Mouse (Mus musculus): ENCODE data around the gene Acsbg1. TPM values are rescaled to one million over a fixed set of nuclear protein-coding genes. Genes with fewer than 3 reads are reported as not detected.
A peak's percentile ranks its signal among the peaks of the same experiment; 100 is the strongest.

Acsbg1 gene
- polyA plus RNA-seq, 1 experiment from 2014 or later = 0.36 TPM

DNA sequence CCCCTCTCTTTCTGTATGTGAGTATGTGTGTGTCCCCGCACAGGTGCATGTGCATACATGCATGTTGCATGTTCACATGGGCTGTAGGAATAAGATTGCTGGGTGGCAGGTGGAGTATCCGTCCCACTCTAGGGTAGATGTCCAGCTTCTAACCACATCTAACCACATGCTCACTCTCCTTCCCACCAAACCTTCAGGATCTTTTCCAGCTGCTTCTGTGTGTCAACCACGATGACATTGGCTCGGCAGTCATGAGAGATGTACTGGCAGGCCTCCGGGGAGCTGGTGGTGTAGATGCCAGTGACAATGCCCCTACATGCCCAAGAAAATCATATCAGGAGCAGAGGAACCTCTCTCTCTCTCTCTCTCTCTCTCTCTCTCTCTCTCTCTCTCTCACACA is 34.4 kb downstream of the Acsbg1 start:
- Histone ChIP-seq H3K4me3 (ENCODE audit: low read depth, low read length) (no peak overlapping the region), H3K36me3 (ENCODE audit: control insufficient read depth, insufficient read depth, low read length) (no peaks in the 10 kb centered on the region), H3K27me3 (ENCODE audit: control insufficient read depth, insufficient read depth, low read length) (no peaks in the 10 kb centered on the region), H3K4me2 (no peak overlapping the region), H3K27ac (ENCODE audit: low read depth, low read length) (no peak overlapping the region), H3K9me3 (replicated peaks; ENCODE audit: control insufficient read depth, low read length) (no peaks in the 10 kb centered on the region), H3K4me1 (ENCODE audit: control insufficient read depth, insufficient read depth, low read length) (no peaks in the 10 kb centered on the region), H3K9ac (ENCODE audit: low read depth, low read length) (no peak overlapping the region)
- no peak for ATAC-seq (replicated peaks; ENCODE audit: insufficient number of reproducible peaks, low FRiP score, low TSS enrichment)
- 90% methylated on average over 5 of the region's 5 CpGs for WGBS (ENCODE audit: insufficient replicate concordance)

DNA sequence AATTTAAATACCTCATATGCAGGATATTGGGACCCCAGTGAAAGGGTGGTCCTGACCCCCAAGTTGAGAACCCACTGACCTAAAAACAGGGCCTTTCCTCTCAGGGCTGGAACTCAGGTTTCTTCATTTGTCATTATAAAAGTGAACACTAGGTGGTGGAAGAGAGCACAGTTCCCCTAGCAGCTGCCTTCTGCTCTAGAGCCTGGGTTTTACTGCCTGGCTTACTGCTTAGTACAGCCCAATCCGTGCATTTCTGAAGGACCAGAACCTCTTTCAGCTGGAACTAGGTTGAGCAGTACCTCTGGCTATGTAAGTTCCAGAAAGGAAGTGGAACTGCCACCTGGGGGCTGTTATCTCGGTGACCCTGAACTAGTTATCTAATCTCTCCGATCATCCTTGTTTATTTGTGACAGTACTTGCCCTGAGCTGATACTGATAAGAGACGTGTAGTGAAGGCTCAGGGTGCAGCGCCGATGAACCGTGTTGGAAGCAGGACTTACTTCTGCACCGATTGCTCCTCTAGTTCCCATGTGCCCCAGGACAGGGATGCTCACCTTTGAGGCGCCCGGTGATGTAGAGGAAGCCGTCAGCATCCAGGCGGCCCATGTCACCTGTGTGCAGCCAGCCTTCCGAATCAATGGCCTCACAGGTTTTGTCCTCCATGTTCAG is 47.4 kb downstream of the Acsbg1 start:
- H3K9ac ChIP-seq (ENCODE audit: low read depth, low read length) = no peak overlapping the region
- H3K27ac ChIP-seq (ENCODE audit: low read depth, low read length) = no peak overlapping the region
- no peak overlapping the region for H3K4me3 ChIP-seq (ENCODE audit: low read depth, low read length)
- no peaks in the 10 kb centered on the region for H3K36me3 ChIP-seq (ENCODE audit: control insufficient read depth, insufficient read depth, low read length)
- H3K4me1 ChIP-seq (ENCODE audit: control insufficient read depth, insufficient read depth, low read length) = no peaks in the 10 kb centered on the region
- H3K27me3 ChIP-seq (ENCODE audit: control insufficient read depth, insufficient read depth, low read length) = no peaks in the 10 kb centered on the region
- H3K4me2 ChIP-seq = no peak overlapping the region
- 44% methylated on average over 13 of the region's 13 CpGs for WGBS (ENCODE audit: insufficient replicate concordance)
- H3K9me3 ChIP-seq (replicated peaks; ENCODE audit: control insufficient read depth, low read length) = no peaks in the 10 kb centered on the region
- ATAC-seq (replicated peaks; ENCODE audit: insufficient number of reproducible peaks, low FRiP score, low TSS enrichment) = no peak

DNA sequence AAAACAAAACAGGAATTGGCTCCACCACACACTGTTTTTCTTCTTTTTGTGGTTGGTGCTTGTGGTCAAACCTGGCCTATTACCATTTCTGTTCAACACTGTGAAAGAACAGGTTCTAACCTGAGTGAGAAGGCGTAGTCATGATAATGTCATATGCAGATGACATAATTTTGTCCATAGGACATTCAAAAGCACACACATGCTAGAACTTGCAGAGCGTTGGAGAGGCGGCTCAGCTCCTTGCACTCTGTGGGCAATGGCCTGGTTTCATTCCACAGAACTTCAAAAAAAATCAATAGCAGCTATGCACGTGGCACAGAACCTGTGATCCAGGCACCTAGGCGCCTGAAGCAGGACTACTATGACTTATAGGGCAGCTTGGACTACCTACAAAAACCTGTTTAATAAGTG is 48.9 kb downstream of the Acsbg1 start:
- 79% methylated on average over 5 of the region's 5 CpGs for WGBS (ENCODE audit: insufficient replicate concordance)
- Histone ChIP-seq H3K9me3 (replicated peaks; ENCODE audit: control insufficient read depth, low read length) (no peaks in the 10 kb centered on the region), H3K4me1 (ENCODE audit: control insufficient read depth, insufficient read depth, low read length) (no peaks in the 10 kb centered on the region), H3K27me3 (ENCODE audit: control insufficient read depth, insufficient read depth, low read length) (no peaks in the 10 kb centered on the region), H3K4me2 (no peak overlapping the region), H3K9ac (ENCODE audit: low read depth, low read length) (no peak overlapping the region), H3K27ac (ENCODE audit: low read depth, low read length) (no peak overlapping the region), H3K36me3 (ENCODE audit: control insufficient read depth, insufficient read depth, low read length) (no peaks in the 10 kb centered on the region), H3K4me3 (ENCODE audit: low read depth, low read length) (no peak overlapping the region)
- no peak for ATAC-seq (replicated peaks; ENCODE audit: insufficient number of reproducible peaks, low FRiP score, low TSS enrichment)

DNA sequence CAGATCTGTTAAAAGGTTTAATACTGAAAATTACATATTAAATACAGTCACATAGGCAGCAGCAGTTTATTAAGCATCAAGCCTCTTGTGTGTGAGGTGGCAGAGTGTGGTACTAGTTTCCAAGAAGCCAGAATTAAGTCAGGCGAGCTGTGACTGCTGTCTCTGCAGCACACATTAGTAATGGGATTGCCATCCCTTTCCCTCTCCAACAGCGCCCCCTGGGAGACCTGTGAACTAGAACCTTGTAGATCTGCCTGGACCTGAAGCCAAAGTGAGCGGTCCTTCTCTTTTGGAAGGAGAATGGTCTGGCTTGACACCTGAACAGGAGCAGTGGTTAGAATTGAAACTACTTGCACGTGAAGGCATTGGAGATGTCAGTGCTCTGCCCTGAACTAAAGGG is 56.8 kb downstream of the Acsbg1 start:
- Histone ChIP-seq H3K4me3 (ENCODE audit: low read depth, low read length) (no peak overlapping the region), H3K9ac (ENCODE audit: low read depth, low read length) (no peak overlapping the region), H3K36me3 (ENCODE audit: control insufficient read depth, insufficient read depth, low read length) (peaks cover 15% of the 10 kb centered on the region), H3K4me1 (ENCODE audit: control insufficient read depth, insufficient read depth, low read length) (no peaks in the 10 kb centered on the region), H3K27ac (ENCODE audit: low read depth, low read length) (no peak overlapping the region), H3K4me2 (no peak overlapping the region), H3K9me3 (replicated peaks; ENCODE audit: control insufficient read depth, low read length) (no peaks in the 10 kb centered on the region), H3K27me3 (ENCODE audit: control insufficient read depth, insufficient read depth, low read length) (no peaks in the 10 kb centered on the region)
- 51% methylated on average over 4 of the region's 4 CpGs for WGBS (ENCODE audit: insufficient replicate concordance)
- no peak for ATAC-seq (replicated peaks; ENCODE audit: insufficient number of reproducible peaks, low FRiP score, low TSS enrichment)

DNA sequence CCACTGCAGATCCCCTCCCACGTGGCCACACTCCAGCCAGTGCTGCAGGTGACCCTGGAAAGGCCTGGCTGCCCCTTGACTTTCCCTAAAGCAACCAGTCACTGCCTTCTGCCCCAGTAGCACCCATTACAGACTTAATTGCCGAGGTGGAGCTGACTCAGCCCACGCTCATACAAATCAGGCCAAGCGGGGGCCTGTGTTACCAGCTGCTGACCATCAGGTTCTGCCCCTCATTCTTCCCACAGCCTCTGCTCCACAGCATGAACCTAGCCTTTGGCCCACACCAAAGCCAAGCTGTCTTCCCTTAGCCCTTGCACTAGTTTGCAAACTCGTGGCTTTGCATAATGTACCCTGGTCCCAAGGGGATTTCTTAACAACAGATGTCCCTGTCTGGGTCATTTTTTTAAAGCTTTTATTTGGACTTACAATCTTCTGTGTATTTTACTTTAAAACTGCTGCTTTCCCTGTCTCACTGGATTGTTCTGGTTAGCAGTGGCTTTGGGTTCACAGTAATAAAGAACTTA is 57.5 kb downstream of the Acsbg1 start:
- H3K36me3 ChIP-seq (ENCODE audit: control insufficient read depth, insufficient read depth, low read length) = peaks cover 19% of the 10 kb centered on the region
- no peaks in the 10 kb centered on the region for H3K9me3 ChIP-seq (replicated peaks; ENCODE audit: control insufficient read depth, low read length)
- no peak overlapping the region for H3K4me3 ChIP-seq (ENCODE audit: low read depth, low read length)
- no peak overlapping the region for H3K4me2 ChIP-seq
- H3K27me3 ChIP-seq (ENCODE audit: control insufficient read depth, insufficient read depth, low read length) = no peaks in the 10 kb centered on the region
- no peak overlapping the region for H3K27ac ChIP-seq (ENCODE audit: low read depth, low read length)
- ATAC-seq (replicated peaks; ENCODE audit: insufficient number of reproducible peaks, low FRiP score, low TSS enrichment) = no peak
- H3K9ac ChIP-seq (ENCODE audit: low read depth, low read length) = no peak overlapping the region
- no peaks in the 10 kb centered on the region for H3K4me1 ChIP-seq (ENCODE audit: control insufficient read depth, insufficient read depth, low read length)
- WGBS (ENCODE audit: insufficient replicate concordance) = 74% methylated on average over 5 of the region's 5 CpGs

DNA sequence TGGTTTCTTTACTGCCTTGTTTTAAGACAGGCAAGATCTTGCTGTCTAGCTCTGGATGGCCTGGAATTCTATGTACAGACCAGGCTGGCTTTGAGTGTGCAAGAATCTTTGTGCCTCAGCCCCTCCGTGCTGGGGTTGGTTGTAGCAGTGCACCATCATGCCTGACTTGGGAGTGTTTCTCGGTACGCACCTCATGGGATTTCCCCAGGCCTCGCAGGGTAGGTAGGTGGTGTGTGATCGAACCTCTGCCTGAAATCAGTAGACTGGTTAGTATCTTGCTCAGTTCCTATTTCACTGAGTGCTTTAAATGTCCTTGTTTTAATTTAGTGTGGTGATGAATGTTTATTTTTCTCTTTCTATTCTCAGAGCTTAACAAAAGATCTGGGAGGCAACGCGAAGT is 58.8 kb downstream of the Acsbg1 start:
- 81% methylated on average over 7 of the region's 7 CpGs for WGBS (ENCODE audit: insufficient replicate concordance)
- Histone ChIP-seq H3K27me3 (ENCODE audit: control insufficient read depth, insufficient read depth, low read length) (no peaks in the 10 kb centered on the region), H3K36me3 (ENCODE audit: control insufficient read depth, insufficient read depth, low read length) (peaks cover 30% of the 10 kb centered on the region), H3K27ac (ENCODE audit: low read depth, low read length) (no peak overlapping the region), H3K9me3 (replicated peaks; ENCODE audit: control insufficient read depth, low read length) (no peaks in the 10 kb centered on the region), H3K4me2 (no peak overlapping the region), H3K9ac (ENCODE audit: low read depth, low read length) (no peak overlapping the region), H3K4me1 (ENCODE audit: control insufficient read depth, insufficient read depth, low read length) (no peaks in the 10 kb centered on the region), H3K4me3 (ENCODE audit: low read depth, low read length) (no peak overlapping the region)
- no peak for ATAC-seq (replicated peaks; ENCODE audit: insufficient number of reproducible peaks, low FRiP score, low TSS enrichment)

DNA sequence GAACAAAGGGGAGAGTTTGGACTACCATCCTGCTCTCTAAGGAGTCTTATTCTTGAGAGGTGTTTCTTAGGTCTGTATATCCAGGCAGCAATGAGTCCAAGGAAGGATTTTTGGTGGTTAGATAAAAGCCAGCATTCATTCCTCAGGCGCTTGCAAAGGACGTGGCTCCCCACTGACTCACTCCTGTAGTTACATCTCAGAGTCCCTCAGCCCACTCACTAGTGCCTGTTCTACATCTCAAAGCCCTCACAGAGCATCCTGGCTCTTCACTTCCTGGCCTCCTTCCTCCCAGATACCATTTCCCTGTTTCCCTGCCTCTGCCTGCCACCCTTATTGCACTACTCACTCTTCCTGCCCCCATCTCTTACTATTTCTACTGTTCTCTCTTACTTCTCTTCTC is 59.3 kb downstream of the Acsbg1 start:
- H3K9ac ChIP-seq (ENCODE audit: low read depth, low read length) = no peak overlapping the region
- H3K9me3 ChIP-seq (replicated peaks; ENCODE audit: control insufficient read depth, low read length) = no peaks in the 10 kb centered on the region
- ATAC-seq (replicated peaks; ENCODE audit: insufficient number of reproducible peaks, low FRiP score, low TSS enrichment) = no peak
- H3K4me1 ChIP-seq (ENCODE audit: control insufficient read depth, insufficient read depth, low read length) = no peaks in the 10 kb centered on the region
- H3K4me3 ChIP-seq (ENCODE audit: low read depth, low read length) = no peak overlapping the region
- 71% methylated on average over 2 of the region's 2 CpGs for WGBS (ENCODE audit: insufficient replicate concordance)
- peaks cover 30% of the 10 kb centered on the region for H3K36me3 ChIP-seq (ENCODE audit: control insufficient read depth, insufficient read depth, low read length)
- no peaks in the 10 kb centered on the region for H3K27me3 ChIP-seq (ENCODE audit: control insufficient read depth, insufficient read depth, low read length)
- H3K4me2 ChIP-seq = no peak overlapping the region
- H3K27ac ChIP-seq (ENCODE audit: low read depth, low read length) = no peak overlapping the region

DNA sequence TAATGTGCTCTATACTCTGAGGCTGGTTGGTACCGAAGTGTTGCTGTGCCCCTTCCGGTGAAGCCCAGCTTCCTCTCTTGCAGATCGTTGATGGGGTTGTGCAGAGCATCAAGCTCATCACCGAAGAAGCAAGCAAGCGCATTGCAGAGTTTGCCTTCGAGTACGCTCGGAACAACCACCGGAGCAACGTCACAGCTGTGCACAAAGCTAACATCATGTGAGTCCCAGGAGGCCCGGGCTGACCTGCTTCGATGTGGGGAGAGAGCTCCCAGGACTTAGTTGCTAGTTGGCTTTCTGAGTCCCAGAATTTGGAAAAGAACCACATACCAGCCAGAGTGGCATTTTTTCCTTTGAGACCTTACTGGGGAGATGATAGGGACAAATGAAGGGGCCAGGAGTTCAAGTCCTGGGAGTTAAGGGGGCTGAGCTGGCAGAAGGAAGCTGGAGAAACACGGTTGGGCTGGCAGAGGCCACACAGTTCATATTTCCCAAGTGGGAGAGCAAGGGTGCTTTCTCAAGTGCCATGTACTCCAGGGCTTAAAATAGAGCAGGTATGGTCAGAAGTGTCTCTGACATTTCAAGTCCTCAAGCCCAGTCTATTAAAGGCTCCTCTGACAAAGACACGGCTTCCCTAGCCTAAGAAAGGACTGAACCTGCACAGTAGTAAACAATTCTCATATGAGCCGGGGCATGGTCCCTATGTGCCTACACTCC is 64.8 kb downstream of the Acsbg1 start:
- H3K27ac ChIP-seq (ENCODE audit: low read depth, low read length) = peak overlapping the region; percentile 84
- peaks cover 15% of the 10 kb centered on the region; the same call in 1 of the 2 replicates for H3K4me1 ChIP-seq (ENCODE audit: control insufficient read depth, insufficient read depth, low read length)
- no peak overlapping the region for H3K4me3 ChIP-seq (ENCODE audit: low read depth, low read length)
- H3K36me3 ChIP-seq (ENCODE audit: control insufficient read depth, insufficient read depth, low read length) = peaks cover 45% of the 10 kb centered on the region
- no peak; the same call in 1 of the 2 replicates for ATAC-seq (replicated peaks; ENCODE audit: insufficient number of reproducible peaks, low FRiP score, low TSS enrichment)
- 0 out of 2 replicates have a peak overlapping the region, but pooled peaks have one; percentile 28 for H3K9ac ChIP-seq (ENCODE audit: low read depth, low read length)
- no peaks in the 10 kb centered on the region for H3K9me3 ChIP-seq (replicated peaks; ENCODE audit: control insufficient read depth, low read length)
- no peak overlapping the region for H3K4me2 ChIP-seq
- H3K27me3 ChIP-seq (ENCODE audit: control insufficient read depth, insufficient read depth, low read length) = no peaks in the 10 kb centered on the region
- 74% methylated on average over 15 of the region's 15 CpGs for WGBS (ENCODE audit: insufficient replicate concordance)

Measured in heart, embryonic 11.5 days (tissue).